Mouse (Mus musculus): ENCODE measurements around the gene Ceacam13. TPM values are rescaled to one million over a fixed set of nuclear protein-coding genes. Genes with fewer than 3 reads are reported as not detected.
"Not testable (repeated sequence)": the region's sequence is repeated elsewhere in the genome, so short reads cannot be mapped to it uniquely, and the experiment has no call there.

Gene Ceacam13
- polyA plus RNA-seq (2015; fragmentation: Nextera tagmentation; extraction: Ambion mirVana): not detected in 2 replicates

- no peak within 1 kb of the TSS for H3K4me3 ChIP-seq (ENCODE audit: low read length)
- H3K9me3 ChIP-seq (ENCODE audit: control insufficient read depth, low read length): peaks cover 19% of the 10 kb centered on the region
- no peak within 1 kb of the TSS for H3K4me2 ChIP-seq (ENCODE audit: low read length)
- H3K27ac ChIP-seq (ENCODE audit: low read depth, low read length): no peak within 1 kb of the TSS
- H3K27me3 ChIP-seq (replicated peaks; ENCODE audit: control insufficient read depth, insufficient read depth, low read length): no peaks in the 10 kb centered on the region
- no peak for ATAC-seq
- no peaks in the 10 kb centered on the region for H3K4me1 ChIP-seq (ENCODE audit: control insufficient read depth, insufficient read depth, low read depth, low read length)
- 87% methylated on average over 4 of the region's 4 CpGs for WGBS
- H3K36me3 ChIP-seq (ENCODE audit: control insufficient read depth, insufficient read depth, low read length): no peaks in the 10 kb centered on the region
- H3K9ac ChIP-seq (ENCODE audit: low read depth, low read length): no peak within 1 kb of the TSS
Observed at GRCm38 (mm10) chr7:18009589-18009988, at the start of gene Ceacam13. Gene Ceacam13, plus strand, starts transcription at chr7:18009889.

DNA sequence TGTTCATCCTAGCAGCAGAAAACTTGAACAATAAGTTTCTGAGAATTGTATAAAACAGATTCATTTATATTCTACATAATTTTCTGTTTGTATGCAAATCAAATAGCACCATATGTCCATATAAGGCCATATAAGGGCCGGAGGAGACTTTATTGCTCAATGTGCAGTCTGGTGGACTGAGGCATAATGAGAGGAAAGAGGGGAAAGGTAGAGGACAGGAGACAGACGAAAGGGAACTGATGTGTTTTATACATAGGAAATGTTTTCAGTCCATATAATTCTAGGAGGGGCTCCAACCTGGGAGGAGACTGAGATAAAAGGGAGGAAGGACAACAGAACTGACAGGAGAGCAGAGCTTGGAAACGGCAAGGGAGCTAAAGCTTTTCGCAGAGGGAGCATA lies 37.9 kb upstream of the Ceacam13 start, which contains the start of gene Ceacam11:
Ceacam11 (plus strand) TSS at position 301 of the 400 bp plus-strand sequence.
- no peaks in the 10 kb centered on the region for H3K4me1 ChIP-seq (ENCODE audit: control insufficient read depth, insufficient read depth, low read depth, low read length)
- H3K4me3 ChIP-seq (ENCODE audit: low read length): no peak within 1 kb of the TSS
- H3K27me3 ChIP-seq (replicated peaks; ENCODE audit: control insufficient read depth, insufficient read depth, low read length): no peaks in the 10 kb centered on the region
- no peaks in the 10 kb centered on the region for H3K36me3 ChIP-seq (ENCODE audit: control insufficient read depth, insufficient read depth, low read length)
- H3K4me2 ChIP-seq (ENCODE audit: low read length): no peak within 1 kb of the TSS
- 78% methylated on average over 4 of the region's 4 CpGs for WGBS
- H3K9me3 ChIP-seq (ENCODE audit: control insufficient read depth, low read length): peaks cover 30% of the 10 kb centered on the region
- no peak within 1 kb of the TSS for H3K9ac ChIP-seq (ENCODE audit: low read depth, low read length)
- ATAC-seq: no peak
- H3K27ac ChIP-seq (ENCODE audit: low read depth, low read length): no peak within 1 kb of the TSS

GRCm38 (mm10) chr7:18001131-18001530 lies 8.6 kb upstream of the Ceacam13 start:
- H3K27ac ChIP-seq (ENCODE audit: low read depth, low read length); H3K4me2 ChIP-seq (ENCODE audit: low read length); H3K27me3 ChIP-seq (replicated peaks; ENCODE audit: control insufficient read depth, insufficient read depth, low read length); H3K4me1 ChIP-seq (ENCODE audit: control insufficient read depth, insufficient read depth, low read depth, low read length); H3K9ac ChIP-seq (ENCODE audit: low read depth, low read length); H3K36me3 ChIP-seq (ENCODE audit: control insufficient read depth, insufficient read depth, low read length); H3K9me3 ChIP-seq (ENCODE audit: control insufficient read depth, low read length); H3K4me3 ChIP-seq (ENCODE audit: low read length); ATAC-seq: not testable (repeated sequence)
- WGBS: 87% methylated on average over 1 of the region's 1 CpGs

GRCm38 (mm10) chr7:18065629-18066028 lies 55.9 kb downstream of the Ceacam13 start, which contains the start of gene Ceacam12:
Gene Ceacam12, plus strand, starts transcription at chr7:18065929.
- H3K9me3 ChIP-seq (ENCODE audit: control insufficient read depth, low read length): peaks cover 24% of the 10 kb centered on the region
- 75% methylated on average over 1 of the region's 1 CpGs for WGBS

More at GRCm38 (mm10) chr7:18065629-18066028, 55.9 kb downstream of the Ceacam13 start, which contains the start of gene Ceacam12:
- no peaks in the 10 kb centered on the region for H3K36me3 ChIP-seq (ENCODE audit: control insufficient read depth, insufficient read depth, low read length)
- no peak within 1 kb of the TSS for H3K4me3 ChIP-seq (ENCODE audit: low read length)
- H3K27ac ChIP-seq (ENCODE audit: low read depth, low read length): no peak within 1 kb of the TSS
- no peak for ATAC-seq
- no peak within 1 kb of the TSS for H3K4me2 ChIP-seq (ENCODE audit: low read length)
- no peak within 1 kb of the TSS for H3K9ac ChIP-seq (ENCODE audit: low read depth, low read length)
- H3K4me1 ChIP-seq (ENCODE audit: control insufficient read depth, insufficient read depth, low read depth, low read length): no peaks in the 10 kb centered on the region
- H3K27me3 ChIP-seq (replicated peaks; ENCODE audit: control insufficient read depth, insufficient read depth, low read length): no peaks in the 10 kb centered on the region

Small RNA genes lying within 50 kb of the gene (microRNA-seq; reads per million reads assigned to microRNA genes)
- gene Gm22414: not detected

Other genes with a start within 250 kb of the Ceacam13 start
- not detected in 2 replicates for gene Ceacam14, start 197.3 kb upstream of the Ceacam13 start, polyA plus RNA-seq (2015; fragmentation: Nextera tagmentation; extraction: Ambion mirVana)
- not detected in 2 replicates for gene Gm5155, start 138.1 kb upstream of the Ceacam13 start, polyA plus RNA-seq (2015; fragmentation: Nextera tagmentation; extraction: Ambion mirVana)
- not detected in 2 replicates for gene Ceacam11, start 37.8 kb upstream of the Ceacam13 start, polyA plus RNA-seq (2015; fragmentation: Nextera tagmentation; extraction: Ambion mirVana)
- gene Ceacam12, start 56.0 kb downstream of the Ceacam13 start, polyA plus RNA-seq (2015; fragmentation: Nextera tagmentation; extraction: Ambion mirVana): not detected in 2 replicates
- gene Igfl3, start 166.6 kb downstream of the Ceacam13 start, polyA plus RNA-seq (2015; fragmentation: Nextera tagmentation; extraction: Ambion mirVana): not detected in 2 replicates
- not detected in 2 replicates for gene Mill1, start 235.5 kb downstream of the Ceacam13 start, polyA plus RNA-seq (2015; fragmentation: Nextera tagmentation; extraction: Ambion mirVana)